Mouse (Mus musculus) liver, embryonic 14.5 days (tissue): ENCODE data around the gene Kmt2b.

Source experiments
- CTCF ChIP-seq: IDR thresholded peaks from 2 replicates; pipeline ENCODE4 v1.5.1; 2016; ENCODE audit warnings: antibody characterized with exemption, low read depth, control low read depth
- EP300 ChIP-seq: IDR thresholded peaks from 2 replicates; pipeline ENCODE4 v1.6.1; 2016; ENCODE audit warnings: antibody characterized with exemption, low read depth

DNA sequence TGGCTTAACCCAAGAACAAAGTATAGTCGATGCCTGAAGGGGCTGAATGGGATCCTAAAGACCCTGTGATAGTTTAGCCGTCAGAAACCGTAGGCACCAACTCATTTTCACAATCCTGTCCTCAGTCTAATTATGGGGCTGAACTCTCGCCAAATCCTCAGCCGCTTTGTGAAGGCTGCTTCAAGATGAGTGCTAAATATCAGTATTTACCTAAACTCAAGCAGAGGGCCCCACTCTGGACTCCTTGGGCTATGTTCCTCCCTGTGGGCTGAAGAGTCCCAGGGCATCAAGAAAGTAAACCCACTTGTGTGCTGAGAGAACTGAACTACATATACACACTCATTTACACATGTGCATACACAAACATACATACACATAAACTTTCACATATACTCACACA is 8.3 kb upstream of the Kmt2b start:
- TF ChIP-seq EP300 (no peak), CTCF (no peak)
